Mouse (Mus musculus): ENCODE measurements at regions not wholly inside any gene's neighbourhood (a gene's known extent, or its start where the extent isn't known, plus 50 kb on each side); places are given as distances from the start of the nearest gene placed in this dataset.
"Not testable (repeated sequence)": the region's sequence is repeated elsewhere in the genome, so short reads cannot be mapped to it uniquely, and the experiment has no call there.

DNA sequence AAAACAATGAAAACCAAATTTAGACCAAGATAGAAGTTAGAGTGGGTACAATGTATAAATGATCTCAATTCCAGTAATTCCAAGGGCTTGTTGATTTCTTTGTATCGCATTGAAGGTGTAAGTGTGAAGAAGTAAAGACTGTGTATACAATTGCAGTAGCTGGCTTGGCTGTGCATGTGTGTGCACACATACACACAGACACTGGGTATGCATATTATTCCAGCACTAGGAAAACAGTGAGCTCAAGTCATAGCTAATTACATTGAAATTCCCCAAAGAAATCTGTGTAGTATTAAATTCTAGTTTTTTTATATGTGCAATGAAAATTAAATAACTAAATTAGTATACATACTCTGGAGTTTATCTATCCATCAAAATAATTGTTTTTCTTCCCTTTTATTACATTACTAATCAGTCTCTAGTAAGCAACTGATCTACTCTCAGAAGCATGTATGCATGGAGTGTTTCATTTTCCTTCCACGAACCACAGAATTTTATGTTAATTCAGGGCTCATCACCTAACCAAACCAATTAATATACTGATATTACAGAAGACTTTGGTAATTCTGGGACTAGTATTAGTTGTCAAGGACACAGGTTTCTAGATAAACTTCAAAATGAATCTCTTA lies 56.5 kb downstream of the Gm8797 start:
- Histone ChIP-seq H3K27me3 (ENCODE audit: insufficient read depth, low read length) (no peaks in the 10 kb centered on the region), H3K36me3 (ENCODE audit: insufficient read depth) (no peaks in the 10 kb centered on the region), H3K27ac (ENCODE audit: low read depth) (no peak overlapping the region), H3K4me3 (ENCODE audit: low read depth, low read length) (no peak overlapping the region), H3K9me3 (ENCODE audit: low read depth, low read length) (no peaks in the 10 kb centered on the region), H3K9ac (no peak overlapping the region), H3K4me2 (no peak overlapping the region), H3K4me1 (ENCODE audit: insufficient read depth) (no peaks in the 10 kb centered on the region)
- ATAC-seq (ENCODE audit: insufficient read depth) (no peak), DNase-seq (no peak)
- TF ChIP-seq CTCF (IDR thresholded peaks at IDR 0.05; ENCODE audit: low read depth), result no peak
- WGBS, result 89% methylated on average over 2 of the region's 2 CpGs

DNA sequence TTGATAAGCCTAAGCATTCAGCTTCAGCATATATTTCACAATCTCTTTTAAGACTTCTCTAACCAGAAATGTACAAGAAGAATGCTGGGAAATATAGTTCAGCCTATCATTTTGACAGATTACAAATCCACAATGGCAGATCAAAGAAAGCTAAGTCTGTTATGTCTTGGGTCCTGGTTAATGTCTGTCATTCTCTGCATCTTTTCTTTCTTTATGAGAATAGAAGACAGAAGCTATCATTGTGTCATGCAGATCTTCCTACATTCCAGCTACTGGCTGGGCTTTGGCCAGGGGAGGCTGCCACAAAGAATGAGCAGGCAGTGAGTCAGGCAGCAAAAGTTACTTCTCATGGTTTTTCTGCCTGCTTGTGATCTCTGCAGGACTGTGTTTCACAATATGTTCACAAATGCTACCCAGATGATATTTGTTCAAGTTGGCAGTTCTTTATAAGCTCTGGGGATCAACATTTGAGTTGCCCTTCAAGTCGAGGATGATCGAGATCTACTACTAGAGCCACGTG lies 60.5 kb downstream of the Gm8797 start:
- no peak for DNase-seq
- 87% methylated on average over 3 of the region's 3 CpGs for WGBS

DNA sequence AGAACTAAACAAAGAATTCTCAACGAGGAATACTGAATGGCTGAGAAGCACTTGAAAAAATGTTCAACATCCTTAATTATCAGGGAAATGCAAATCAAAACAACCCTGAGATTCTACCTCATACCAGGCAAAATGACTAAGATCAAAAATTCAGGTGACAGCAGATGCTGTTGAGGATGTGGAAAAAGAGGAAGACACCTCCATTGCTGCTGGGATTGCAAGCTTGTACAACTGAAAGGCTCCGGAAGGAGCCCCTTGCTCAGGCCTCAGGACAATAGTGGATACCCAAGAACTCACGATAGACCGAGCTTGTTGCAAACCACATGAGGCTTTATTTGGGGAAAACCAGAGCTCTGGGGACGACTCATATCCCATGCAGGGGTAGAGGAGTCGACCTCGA lies 69.6 kb downstream of the Gm8797 start:
- WGBS, result 79% methylated on average over 7 of the region's 7 CpGs

More for the DNA sequence above, 60.5 kb downstream of the Gm8797 start:
- Histone ChIP-seq H3K4me3 (ENCODE audit: low read depth, low read length) (no peak overlapping the region), H3K9ac (no peak overlapping the region), H3K4me2 (no peak overlapping the region), H3K36me3 (ENCODE audit: insufficient read depth) (no peaks in the 10 kb centered on the region), H3K9me3 (ENCODE audit: low read depth, low read length) (no peaks in the 10 kb centered on the region), H3K27ac (ENCODE audit: low read depth) (no peak overlapping the region), H3K4me1 (ENCODE audit: insufficient read depth) (no peaks in the 10 kb centered on the region), H3K27me3 (ENCODE audit: insufficient read depth, low read length) (no peaks in the 10 kb centered on the region)
- TF ChIP-seq CTCF (IDR thresholded peaks at IDR 0.05; ENCODE audit: low read depth), result no peak
- no peak for ATAC-seq (ENCODE audit: insufficient read depth)

DNA sequence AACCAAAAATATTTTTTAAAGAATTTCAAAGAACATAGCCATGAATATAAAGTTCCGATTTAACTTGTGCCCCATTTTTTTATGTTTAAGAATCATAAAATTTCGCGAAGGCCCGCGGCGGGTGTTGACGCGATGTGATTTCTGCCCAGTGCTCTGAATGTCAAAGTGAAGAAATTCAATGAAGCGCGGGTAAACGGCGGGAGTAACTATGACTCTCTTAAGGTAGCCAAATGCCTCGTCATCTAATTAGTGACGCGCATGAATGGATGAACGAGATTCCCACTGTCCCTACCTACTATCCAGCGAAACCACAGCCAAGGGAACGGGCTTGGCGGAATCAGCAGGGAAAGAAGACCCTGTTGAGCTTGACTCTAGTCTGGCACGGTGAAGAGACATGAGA lies 109.6 kb downstream of the Gm8797 start:
- not testable (repeated sequence) for DNase-seq; H3K36me3 ChIP-seq (ENCODE audit: insufficient read depth); H3K4me3 ChIP-seq (ENCODE audit: low read depth, low read length); H3K9me3 ChIP-seq (ENCODE audit: low read depth, low read length); H3K9ac ChIP-seq; ATAC-seq (ENCODE audit: insufficient read depth); H3K4me2 ChIP-seq; H3K27ac ChIP-seq (ENCODE audit: low read depth); H3K4me1 ChIP-seq (ENCODE audit: insufficient read depth); H3K27me3 ChIP-seq (ENCODE audit: insufficient read depth, low read length)
- WGBS, result 32% methylated on average over 18 of the region's 20 CpGs

More for the DNA sequence above, 69.6 kb downstream of the Gm8797 start:
- DNase-seq; H3K36me3 ChIP-seq (ENCODE audit: insufficient read depth); ATAC-seq (ENCODE audit: insufficient read depth); H3K27ac ChIP-seq (ENCODE audit: low read depth); H3K4me3 ChIP-seq (ENCODE audit: low read depth, low read length); H3K4me1 ChIP-seq (ENCODE audit: insufficient read depth); H3K9ac ChIP-seq; H3K27me3 ChIP-seq (ENCODE audit: insufficient read depth, low read length); H3K9me3 ChIP-seq (ENCODE audit: low read depth, low read length); H3K4me2 ChIP-seq: not testable (repeated sequence)

DNA sequence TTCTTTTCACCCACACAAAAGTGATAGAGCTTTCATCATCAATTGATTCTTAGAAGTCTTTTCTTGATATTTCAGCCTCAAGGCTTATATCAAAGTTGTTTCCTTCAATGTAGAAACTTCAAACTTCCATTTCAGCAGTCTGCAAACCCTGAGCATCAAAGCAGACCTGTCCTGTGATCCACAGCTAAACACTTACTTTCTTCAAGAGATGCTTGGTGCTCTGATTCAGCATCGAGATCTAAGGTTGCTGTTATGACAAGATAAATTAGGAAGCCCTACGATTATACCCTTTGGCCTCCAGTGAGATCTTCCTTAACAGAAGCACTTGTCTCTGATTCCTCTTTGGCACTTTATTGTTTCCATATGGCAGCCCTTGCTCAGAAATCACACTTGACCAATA lies 119.8 kb downstream of the Gm8797 start:
- WGBS, result 49% methylated on average over 2 of the region's 2 CpGs
- no peak for DNase-seq
- H3K4me3 ChIP-seq (ENCODE audit: low read depth, low read length), result no peak overlapping the region
- no peak for TF ChIP-seq CTCF (IDR thresholded peaks at IDR 0.05; ENCODE audit: low read depth)
- no peaks in the 10 kb centered on the region for H3K9me3 ChIP-seq (ENCODE audit: low read depth, low read length)
- no peaks in the 10 kb centered on the region for H3K4me1 ChIP-seq (ENCODE audit: insufficient read depth)
- no peak overlapping the region for H3K4me2 ChIP-seq
- no peaks in the 10 kb centered on the region for H3K36me3 ChIP-seq (ENCODE audit: insufficient read depth)
- no peaks in the 10 kb centered on the region for H3K27me3 ChIP-seq (ENCODE audit: insufficient read depth, low read length)
- no peak for ATAC-seq (ENCODE audit: insufficient read depth)
- H3K9ac ChIP-seq, result no peak overlapping the region
- H3K27ac ChIP-seq (ENCODE audit: low read depth), result no peak overlapping the region

DNA sequence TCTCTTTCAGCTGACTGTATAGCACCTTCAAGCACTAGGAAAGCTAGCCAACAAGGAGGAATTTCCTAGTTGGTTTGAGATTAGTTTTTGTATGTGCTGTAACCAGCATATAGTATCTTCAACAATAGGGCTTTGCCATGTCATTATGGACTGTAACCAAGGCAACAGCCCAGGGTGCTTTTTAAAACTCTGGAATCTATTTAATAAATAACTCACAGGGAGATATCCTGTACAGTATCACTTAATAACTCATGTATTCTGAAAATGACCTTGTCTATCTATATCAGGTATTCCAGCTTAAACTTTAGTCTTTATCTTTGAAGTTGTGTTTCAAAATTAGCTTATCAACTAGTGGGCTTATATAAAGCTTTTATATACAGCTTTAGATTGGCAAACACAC lies 128.5 kb downstream of the Gm8797 start:
- no peaks in the 10 kb centered on the region for H3K9me3 ChIP-seq (ENCODE audit: low read depth, low read length)
- H3K9ac ChIP-seq, result no peak overlapping the region
- H3K4me1 ChIP-seq (ENCODE audit: insufficient read depth), result no peaks in the 10 kb centered on the region
- no peaks in the 10 kb centered on the region for H3K27me3 ChIP-seq (ENCODE audit: insufficient read depth, low read length)
- TF ChIP-seq CTCF (IDR thresholded peaks at IDR 0.05; ENCODE audit: low read depth), result no peak
- DNase-seq (no peak), ATAC-seq (ENCODE audit: insufficient read depth) (no peak)
- H3K36me3 ChIP-seq (ENCODE audit: insufficient read depth), result no peaks in the 10 kb centered on the region
- H3K4me2 ChIP-seq, result no peak overlapping the region
- no peak overlapping the region for H3K27ac ChIP-seq (ENCODE audit: low read depth)
- H3K4me3 ChIP-seq (ENCODE audit: low read depth, low read length), result no peak overlapping the region

DNA sequence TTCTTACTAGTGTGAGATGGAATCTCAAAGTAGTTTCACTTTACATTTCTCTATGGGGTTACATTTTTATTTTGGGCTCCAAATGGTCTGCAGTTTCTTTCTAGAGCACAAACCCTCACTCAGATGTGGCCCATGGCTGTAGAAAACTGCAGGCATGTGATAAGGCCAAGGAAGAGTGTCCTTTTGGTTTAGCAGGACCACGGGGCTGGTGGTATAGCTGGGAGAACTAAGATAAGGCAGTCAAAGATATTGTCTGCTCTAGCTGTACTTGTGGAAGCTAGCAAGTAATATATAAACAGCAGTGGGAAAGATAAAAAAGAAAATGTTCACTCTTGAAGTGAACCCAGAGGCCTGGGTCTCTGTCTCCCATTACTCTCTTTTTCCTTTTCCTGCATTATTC lies 166.9 kb downstream of the Gm8797 start:
- Histone ChIP-seq H3K36me3 (ENCODE audit: insufficient read depth) (no peaks in the 10 kb centered on the region), H3K4me3 (ENCODE audit: low read depth, low read length) (no peak overlapping the region), H3K27me3 (ENCODE audit: insufficient read depth, low read length) (no peaks in the 10 kb centered on the region), H3K9ac (no peak overlapping the region), H3K4me1 (ENCODE audit: insufficient read depth) (no peaks in the 10 kb centered on the region), H3K27ac (ENCODE audit: low read depth) (no peak overlapping the region), H3K4me2 (no peak overlapping the region), H3K9me3 (ENCODE audit: low read depth, low read length) (no peaks in the 10 kb centered on the region)
- WGBS, result 67% methylated on average over 1 of the region's 1 CpGs
- DNase-seq, result no peak
- no peak for TF ChIP-seq CTCF (IDR thresholded peaks at IDR 0.05; ENCODE audit: low read depth)
- ATAC-seq (ENCODE audit: insufficient read depth), result no peak

DNA sequence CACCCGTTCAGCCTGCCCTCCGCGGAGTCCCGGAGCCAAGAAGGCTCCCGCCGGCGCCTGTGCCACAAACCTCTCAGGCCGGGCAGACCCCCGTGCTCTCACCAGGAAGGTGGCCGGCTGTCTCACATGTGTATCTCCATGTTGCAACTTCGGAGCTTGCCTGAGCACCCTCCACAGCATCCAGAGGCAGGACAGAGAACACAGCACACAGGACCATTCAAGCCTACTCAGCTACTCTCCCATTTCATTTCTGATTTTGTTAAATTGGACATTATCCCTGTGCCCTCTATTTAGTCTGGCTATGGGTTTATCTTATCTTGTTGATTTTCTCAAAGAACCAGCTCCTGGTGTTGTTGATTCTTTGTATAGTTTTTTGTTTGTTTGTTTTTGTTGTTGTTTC lies 199.6 kb downstream of the Gm8797 start:
- not testable (repeated sequence) for H3K9me3 ChIP-seq (ENCODE audit: low read depth, low read length); H3K27me3 ChIP-seq (ENCODE audit: insufficient read depth, low read length); ATAC-seq (ENCODE audit: insufficient read depth); H3K9ac ChIP-seq; H3K4me1 ChIP-seq (ENCODE audit: insufficient read depth); DNase-seq; H3K27ac ChIP-seq (ENCODE audit: low read depth); H3K4me2 ChIP-seq; H3K36me3 ChIP-seq (ENCODE audit: insufficient read depth); H3K4me3 ChIP-seq (ENCODE audit: low read depth, low read length)
- WGBS, result 86% methylated on average over 11 of the region's 11 CpGs

DNA sequence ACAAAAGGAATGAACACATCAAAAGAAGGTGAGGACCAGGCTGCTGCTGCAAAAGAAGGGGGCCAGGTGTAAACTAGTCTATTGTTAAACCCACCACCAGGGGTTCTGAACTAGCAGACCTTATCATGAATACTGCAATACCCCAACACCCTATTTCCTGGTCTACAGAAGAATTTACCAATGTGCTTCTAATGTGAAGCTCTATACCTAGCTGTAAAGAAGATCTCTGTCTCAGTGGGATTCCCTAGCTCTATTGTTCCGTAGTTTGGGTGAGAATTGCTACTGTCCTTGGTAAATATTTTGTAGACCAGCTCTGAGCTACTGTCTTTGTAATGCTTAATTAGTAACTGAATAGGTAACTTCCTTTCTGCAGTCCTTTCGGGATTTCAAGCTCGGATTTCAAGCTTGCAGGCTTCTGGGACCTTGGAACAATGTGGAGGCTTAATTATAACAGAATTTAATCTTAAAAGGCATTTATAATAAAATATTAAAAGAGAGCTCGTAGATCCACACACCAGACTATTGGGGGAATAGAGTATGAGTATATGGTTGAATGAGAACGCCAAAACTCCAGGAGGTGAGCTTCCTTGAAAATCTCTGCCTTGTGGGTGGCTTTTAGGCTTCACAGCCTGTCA lies 238.5 kb downstream of the Gm8797 start:
- H3K4me3 ChIP-seq (ENCODE audit: low read depth, low read length); H3K27me3 ChIP-seq (ENCODE audit: insufficient read depth, low read length): not testable (repeated sequence)
- 76% methylated on average over 5 of the region's 5 CpGs for WGBS

More for the DNA sequence above, 238.5 kb downstream of the Gm8797 start:
- not testable (repeated sequence) for DNase-seq; H3K9ac ChIP-seq; ATAC-seq (ENCODE audit: insufficient read depth); H3K9me3 ChIP-seq (ENCODE audit: low read depth, low read length); H3K36me3 ChIP-seq (ENCODE audit: insufficient read depth); H3K4me1 ChIP-seq (ENCODE audit: insufficient read depth); H3K4me2 ChIP-seq; H3K27ac ChIP-seq (ENCODE audit: low read depth)

Data from lung, embryonic 14.5 days (tissue).